Mouse (Mus musculus) brown adipose tissue, adult 24 weeks (tissue): Measurements from ENCODE around the gene Slc7a14. TPM values are rescaled to one million over a fixed set of nuclear protein-coding genes. Genes with fewer than 3 reads are reported as not detected.

Source experiments
- H3K27ac ChIP-seq: fragments of 200-500 bp; replicated peaks from 2 replicates; pipeline ENCODE4 v1.5.1; 2012; ENCODE audit warnings: low read depth, mild to moderate bottlenecking, low read length
- H3K4me1 ChIP-seq: fragments of 200-500 bp; 2 replicates; pipeline ENCODE4 v1.6.1; 2012; ENCODE audit warnings: low read length, mixed read lengths; ENCODE audit not compliant: control insufficient read depth, insufficient read depth, insufficient read length
- H3K4me3 ChIP-seq: fragments of 200-500 bp; 2 replicates; pipeline ENCODE4 v1.5.1; 2012; ENCODE audit warnings: low read depth, mild to moderate bottlenecking, low read length, moderate library complexity; ENCODE audit not compliant: insufficient read depth
- polyA plus RNA-seq: library from polyadenylated mRNA; stranded (reverse); fragments of >200 nt; gene quantifications from 2 replicates; pipeline ENCODE4 v1.2.4, GENCODE M21; 2012; ENCODE audit not compliant: missing spikeins, insufficient read depth, insufficient read length

Gene Slc7a14
- not detected in 2 replicates for polyA plus RNA-seq

DNA sequence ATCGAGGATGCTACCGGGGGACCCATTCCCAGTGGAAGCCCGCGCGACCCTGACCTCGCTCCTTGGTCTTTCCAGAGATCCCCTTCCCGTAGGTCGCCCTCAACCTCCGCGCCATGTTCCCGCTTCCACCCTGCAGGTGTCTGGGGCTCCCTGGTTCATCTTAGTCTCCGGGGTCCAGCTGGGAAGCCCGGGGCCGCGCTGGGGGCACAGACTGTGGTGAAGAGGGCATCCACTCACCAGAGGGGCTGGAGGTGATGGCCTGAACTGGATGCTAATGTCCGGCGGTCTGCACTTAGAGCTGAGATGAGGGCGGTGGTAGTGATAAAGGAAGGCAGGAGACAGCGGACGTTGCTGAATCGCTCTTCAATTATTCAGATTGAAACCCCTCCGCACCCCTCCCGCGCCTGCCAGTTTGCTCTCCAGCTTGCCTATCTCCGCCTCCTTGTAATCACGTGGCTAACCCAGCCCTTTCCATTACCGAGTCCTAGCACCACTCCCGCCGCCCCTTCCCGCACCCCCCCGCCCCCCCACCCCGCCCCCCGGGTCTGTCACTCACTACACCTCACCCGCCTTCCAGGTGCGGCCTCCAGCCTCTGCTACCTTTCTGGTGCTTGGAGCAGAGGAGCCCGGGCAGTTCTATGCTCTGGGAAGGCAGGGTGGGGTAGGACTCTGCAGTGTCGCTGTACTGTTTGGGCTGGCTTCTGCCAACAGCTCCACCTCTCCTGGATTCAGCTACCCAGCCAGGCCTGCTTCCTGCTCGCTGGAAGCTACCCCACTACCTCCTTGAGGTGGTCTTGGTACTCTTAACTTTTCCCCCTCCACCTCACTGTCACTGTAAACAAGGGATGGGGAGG is at the start of gene Slc7a14:
Slc7a14 (minus strand) TSS at position 445 of the 854 bp plus-strand sequence.
- H3K4me3 ChIP-seq: no peak within 1 kb of the TSS
- no peaks in the 10 kb centered on the region for H3K4me1 ChIP-seq
- H3K27ac ChIP-seq: no peak within 1 kb of the TSS

- Histone ChIP-seq H3K4me1 (no peaks in the 10 kb centered on the region), H3K4me3 (no peak overlapping the region), H3K27ac (no peak overlapping the region)
Observed at GRCm38 (mm10) chr3:31346540-31346939, 36.4 kb upstream of the Slc7a14 start.

DNA sequence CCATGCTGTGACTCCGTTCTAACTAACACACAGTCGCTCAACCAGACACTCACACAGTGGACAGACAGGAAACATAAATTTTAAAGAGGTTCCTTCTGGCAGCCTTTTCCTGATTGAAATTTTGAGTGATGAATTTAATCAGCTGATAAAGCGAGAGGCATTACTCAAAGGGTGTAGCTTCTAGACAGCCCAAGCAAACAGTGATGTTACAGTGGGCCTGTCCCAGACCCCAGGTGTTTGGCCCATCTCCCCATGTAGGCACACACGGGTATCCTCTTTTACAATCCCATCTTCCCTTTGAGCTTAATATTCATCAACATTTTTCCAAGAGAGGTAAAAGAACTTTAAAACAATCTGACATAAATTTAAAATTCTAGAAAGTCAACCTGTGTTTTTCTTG is 35.6 kb upstream of the Slc7a14 start:
- no peak overlapping the region for H3K27ac ChIP-seq
- no peaks in the 10 kb centered on the region for H3K4me1 ChIP-seq
- H3K4me3 ChIP-seq: no peak overlapping the region

DNA sequence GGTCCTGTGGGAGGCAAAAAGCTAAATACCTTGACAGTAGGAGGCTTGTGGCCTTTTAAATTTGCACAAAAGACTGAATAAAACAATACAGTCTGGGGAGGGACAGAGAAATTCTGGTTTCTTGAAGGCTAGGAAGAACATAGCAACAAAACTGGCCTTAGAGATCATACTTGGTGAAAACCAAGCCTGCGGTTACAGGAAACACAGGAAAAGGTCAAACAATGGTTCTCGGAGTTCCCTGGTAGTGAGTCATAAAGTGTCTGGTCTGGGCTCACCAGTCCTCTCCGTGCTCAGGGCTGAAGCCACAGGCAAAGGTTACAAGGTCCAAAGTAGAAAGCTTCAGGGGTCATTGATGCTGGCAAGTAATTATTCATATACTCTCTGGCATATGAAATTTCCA is 29.1 kb upstream of the Slc7a14 start:
- Histone ChIP-seq H3K4me3 (no peak overlapping the region), H3K4me1 (no peaks in the 10 kb centered on the region), H3K27ac (no peak overlapping the region)

DNA sequence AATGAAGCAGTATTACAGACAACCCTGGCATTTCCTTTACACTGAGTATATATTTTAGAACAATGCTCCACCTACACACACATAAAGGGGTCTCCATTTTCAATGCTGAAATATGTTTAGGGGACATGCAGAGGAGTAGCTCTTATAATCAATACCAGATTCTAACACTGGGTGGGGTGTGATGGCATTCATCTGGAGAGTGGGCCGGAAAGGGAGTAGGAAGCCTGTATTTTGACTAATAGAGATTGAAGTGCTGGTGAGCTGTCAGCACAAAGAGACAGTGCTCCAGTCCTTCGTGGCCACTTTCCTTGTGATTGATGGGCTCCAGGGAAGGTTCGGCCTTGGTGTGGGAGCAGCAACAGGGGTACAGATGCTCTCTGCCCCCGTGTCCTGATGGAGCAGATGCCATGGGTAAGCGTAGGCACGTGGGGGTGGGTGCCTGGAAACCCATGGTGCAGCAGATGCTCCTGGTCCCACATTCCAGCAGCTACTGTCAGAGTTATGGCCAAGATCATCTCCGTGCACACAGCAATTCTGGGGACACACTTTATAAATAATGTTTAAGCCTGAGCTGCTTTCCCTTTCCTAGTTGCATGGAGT is 18.2 kb upstream of the Slc7a14 start:
- no peak overlapping the region for H3K4me3 ChIP-seq
- H3K4me1 ChIP-seq: no peaks in the 10 kb centered on the region
- no peak overlapping the region for H3K27ac ChIP-seq

GRCm38 (mm10) chr3:31327791-31328190 is 17.6 kb upstream of the Slc7a14 start:
- H3K27ac ChIP-seq: no peak overlapping the region
- no peaks in the 10 kb centered on the region for H3K4me1 ChIP-seq
- no peak overlapping the region for H3K4me3 ChIP-seq

- Histone ChIP-seq H3K4me1 (no peaks in the 10 kb centered on the region), H3K27ac (no peak overlapping the region), H3K4me3 (no peak overlapping the region)
Observed at GRCm38 (mm10) chr3:31324231-31324654, 14.1 kb upstream of the Slc7a14 start.

DNA sequence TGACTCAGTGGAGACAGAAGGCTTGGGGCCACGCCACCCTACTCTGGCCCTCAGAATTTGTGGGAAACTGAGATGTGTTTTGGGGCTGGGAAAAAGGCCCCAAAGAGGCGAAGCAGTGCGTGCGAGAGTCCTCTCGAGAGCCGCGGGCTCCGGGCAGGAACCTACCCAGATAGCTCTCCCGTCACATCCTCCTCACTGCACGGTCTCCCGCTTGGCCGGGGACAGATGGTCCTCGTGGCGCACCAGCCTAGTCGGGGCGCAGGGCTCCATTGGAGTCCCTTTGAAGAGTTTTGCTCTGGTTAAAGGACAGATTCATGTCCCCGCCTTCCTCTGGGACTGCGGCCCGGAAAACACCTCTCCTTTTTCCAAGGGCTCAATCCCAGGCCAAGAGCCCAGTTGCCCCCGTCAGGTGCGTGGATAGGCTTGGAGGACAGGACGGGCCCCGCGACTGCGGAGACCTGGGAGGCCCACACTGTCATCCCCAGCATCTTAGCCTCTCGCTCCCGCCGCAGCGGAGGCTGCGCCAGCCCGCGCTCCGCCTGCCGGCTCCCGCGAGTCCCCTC is 726 bp downstream of the Slc7a14 start:
- H3K4me3 ChIP-seq: no peak overlapping the region
- H3K4me1 ChIP-seq: no peaks in the 10 kb centered on the region
- H3K27ac ChIP-seq: no peak overlapping the region

DNA sequence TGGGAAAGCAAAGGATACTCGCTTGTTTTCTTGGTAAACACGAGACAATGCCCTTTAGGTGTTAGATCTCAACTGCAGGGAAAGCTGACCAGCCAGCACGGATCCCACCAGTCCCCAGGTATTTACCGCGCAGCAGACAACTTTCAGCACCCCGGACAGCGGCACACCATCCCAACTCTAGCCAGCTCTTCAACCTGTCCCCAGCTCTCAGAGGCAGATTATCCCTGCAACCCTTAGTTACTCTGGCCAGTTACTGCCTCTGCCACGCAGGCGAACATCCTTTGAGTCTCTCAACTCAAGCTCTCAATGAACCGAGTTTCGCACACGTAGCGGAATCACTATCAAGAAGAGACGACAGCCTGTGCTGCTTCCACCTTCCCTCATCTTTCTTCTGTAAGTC is 1.3 kb downstream of the Slc7a14 start:
- no peak overlapping the region for H3K27ac ChIP-seq
- H3K4me1 ChIP-seq: no peaks in the 10 kb centered on the region
- H3K4me3 ChIP-seq: no peak overlapping the region

- Histone ChIP-seq H3K27ac (no peak overlapping the region), H3K4me3 (no peak overlapping the region), H3K4me1 (no peaks in the 10 kb centered on the region)
Observed at GRCm38 (mm10) chr3:31307936-31308335, 2.2 kb downstream of the Slc7a14 start.

- no peak overlapping the region for H3K27ac ChIP-seq
Observed at GRCm38 (mm10) chr3:31291673-31292602, 18.2 kb downstream of the Slc7a14 start.

GRCm38 (mm10) chr3:31287421-31287948 is 22.7 kb downstream of the Slc7a14 start:
- Histone ChIP-seq H3K27ac (no peak overlapping the region), H3K4me3 (no peak overlapping the region), H3K4me1 (no peaks in the 10 kb centered on the region)

More at GRCm38 (mm10) chr3:31291673-31292602, 18.2 kb downstream of the Slc7a14 start:
- Histone ChIP-seq H3K4me3 (no peak overlapping the region), H3K4me1 (no peaks in the 10 kb centered on the region)

- Histone ChIP-seq H3K4me1 (no peaks in the 10 kb centered on the region), H3K4me3 (no peak overlapping the region), H3K27ac (no peak overlapping the region)
Observed at GRCm38 (mm10) chr3:31281116-31281515, 29.1 kb downstream of the Slc7a14 start.

DNA sequence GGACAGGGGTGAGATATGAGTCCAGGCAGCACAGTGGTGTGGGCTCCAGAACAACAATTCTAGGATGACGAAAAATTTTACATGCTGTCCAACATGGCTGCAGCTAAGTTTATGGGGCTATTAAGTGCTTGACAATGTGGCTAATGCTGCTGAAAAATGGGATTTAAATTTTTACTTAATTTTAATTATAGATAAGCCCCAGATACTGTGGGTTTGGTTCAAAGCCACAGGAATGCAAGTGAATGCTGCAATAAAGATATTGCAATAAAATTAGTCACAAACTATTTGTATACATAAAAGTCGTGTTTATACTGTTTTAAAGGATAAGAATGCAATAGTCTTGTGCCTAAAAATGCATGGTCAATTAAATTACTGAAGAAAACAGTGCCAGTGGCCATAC is 35.3 kb downstream of the Slc7a14 start:
- H3K4me1 ChIP-seq: no peaks in the 10 kb centered on the region
- H3K4me3 ChIP-seq: no peak overlapping the region
- no peak overlapping the region for H3K27ac ChIP-seq
